Mouse (Mus musculus): ENCODE results near the gene Dnajc2. TPM values are rescaled to one million over a fixed set of nuclear protein-coding genes. Genes with fewer than 3 reads are reported as not detected.
A peak's percentile ranks its signal among the peaks of the same experiment; 100 is the strongest.

Dnajc2 gene
- 10 to 100 TPM; 34.4 to 34.9 TPM for total RNA-seq (2021)
- long read RNA-seq, experiment 1, transcript Dnajc2-201 (17 exons, 2,133 nt) = major isoform, 40 of 43 reads
- long read RNA-seq, experiment 1, partial matches to known transcripts = 1 of 43 reads
- long read RNA-seq, experiment 1, other reads (novel, unspliced or antisense) = 0 of 43 reads
- long read RNA-seq, experiment 2, transcript Dnajc2-201 (17 exons, 2,133 nt) = major isoform, 13 of 24 reads
- long read RNA-seq, experiment 2, partial matches to known transcripts = 4 of 24 reads
- long read RNA-seq, experiment 2, other reads (novel, unspliced or antisense) = 2 of 24 reads

DNA sequence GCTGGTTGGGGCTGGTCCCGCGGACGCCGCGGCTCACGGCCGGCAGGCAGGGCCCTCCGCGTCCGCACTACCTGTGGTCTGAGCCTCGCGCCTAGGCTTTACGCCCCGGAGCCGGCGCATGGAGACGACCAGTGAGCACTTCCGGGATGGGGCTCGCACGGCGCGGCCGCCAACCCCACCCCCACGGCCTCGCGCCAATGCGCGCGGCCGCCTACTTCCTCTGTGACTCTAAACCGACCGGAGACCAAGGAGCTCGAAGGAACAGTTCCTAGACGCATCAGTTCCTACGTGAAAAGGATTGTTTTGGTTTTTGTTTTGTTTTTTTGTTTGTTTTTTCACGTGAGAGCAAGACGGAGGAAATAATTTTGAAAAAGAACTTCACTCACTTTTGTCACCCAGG, at the start of gene Dnajc2, which contains the start of gene Psmc2:
Dnajc2 (minus strand) TSS at position 199 of the 400 bp plus-strand sequence.
Psmc2 (plus strand) TSS at position 231 of the 400 bp plus-strand sequence.
- intact Hi-C loops (cut with DNase I) = loop anchor here (5.0 kb wide), 2 partner anchors 118 to 732 kb away; no protein-coding TSS in a partner anchor
- Histone ChIP-seq H3K4me3 (peak within 1 kb of the TSS; percentile 89), H3K27ac (peak within 1 kb of the TSS; percentile 90)
- DNase-seq (ENCODE audit: extremely low spot score in 1 of 2, low spot score in 2 of 2) = peak; percentile 87 to 90
- TF ChIP-seq CTCF (IDR thresholded peaks at IDR 0.05) = no peak

DNA sequence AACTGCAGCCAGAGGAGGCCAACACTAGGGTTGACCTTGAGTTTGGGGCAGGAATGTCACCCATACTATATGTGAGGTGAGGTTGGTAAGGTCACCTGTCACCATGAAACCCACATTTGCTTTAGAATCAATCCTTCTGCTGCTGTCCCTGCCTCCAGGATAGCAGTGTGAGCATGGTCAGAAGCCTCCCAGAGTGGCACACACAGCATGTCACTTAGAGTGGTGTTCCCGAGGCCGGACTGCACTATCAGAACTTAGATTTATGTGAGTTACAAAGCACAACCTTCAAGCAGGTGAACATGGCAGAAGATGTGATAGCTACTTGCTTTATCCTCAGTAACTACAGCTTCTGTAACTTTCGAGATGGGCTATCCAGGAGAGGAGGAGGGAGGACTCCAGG, 46.7 kb upstream of the Dnajc2 start:
- DNase-seq (ENCODE audit: extremely low spot score in 1 of 2, low spot score in 2 of 2) = no peak
- H3K4me3 ChIP-seq = no peak overlapping the region
- H3K27ac ChIP-seq = no peak overlapping the region
- TF ChIP-seq CTCF (IDR thresholded peaks at IDR 0.05) = no peak
- intact Hi-C loops (cut with DNase I) = no loop called here

DNA sequence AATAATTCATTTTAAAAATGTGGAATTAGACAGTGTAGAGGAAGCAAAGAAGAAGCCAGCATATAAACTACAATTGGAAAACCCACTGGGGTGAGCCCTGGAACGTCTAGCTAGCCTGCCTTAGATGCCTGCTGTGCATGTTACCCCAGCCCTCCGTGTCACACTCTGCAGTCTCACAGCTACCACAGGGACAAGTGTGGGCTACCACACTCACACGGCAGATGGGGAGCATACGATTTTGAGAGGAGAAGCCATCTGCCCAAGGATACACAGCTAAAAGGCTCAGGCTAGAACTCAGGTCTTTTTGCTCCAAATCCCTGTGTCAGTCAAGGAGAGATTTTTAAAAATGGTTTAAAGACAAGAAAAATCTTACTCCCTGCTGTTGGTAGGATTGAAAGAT, 43.8 kb upstream of the Dnajc2 start:
- TF ChIP-seq CTCF (IDR thresholded peaks at IDR 0.05) = no peak
- Histone ChIP-seq H3K27ac (no peak overlapping the region), H3K4me3 (no peak overlapping the region)
- intact Hi-C loops (cut with DNase I) = no loop called here
- DNase-seq (ENCODE audit: extremely low spot score in 1 of 2, low spot score in 2 of 2) = no peak

GRCm38 (mm10) chr5:21827643-21828042, 42.6 kb upstream of the Dnajc2 start:
- Histone ChIP-seq H3K27ac (no peak overlapping the region), H3K4me3 (no peak overlapping the region)
- no peak for DNase-seq (ENCODE audit: extremely low spot score in 1 of 2, low spot score in 2 of 2)
- intact Hi-C loops (cut with DNase I) = no loop called here
- no peak for TF ChIP-seq CTCF (IDR thresholded peaks at IDR 0.05)

- no peak overlapping the region for H3K4me3 ChIP-seq
- no peak overlapping the region for H3K27ac ChIP-seq
- intact Hi-C loops (cut with DNase I) = no loop called here
- no peak for TF ChIP-seq CTCF (IDR thresholded peaks at IDR 0.05)
- DNase-seq (ENCODE audit: extremely low spot score in 1 of 2, low spot score in 2 of 2) = no peak
Measured at GRCm38 (mm10) chr5:21826370-21826769, 41.3 kb upstream of the Dnajc2 start.

- intact Hi-C loops (cut with DNase I) = no loop called here
- TF ChIP-seq CTCF (IDR thresholded peaks at IDR 0.05) = peak; percentile 60
- no peak overlapping the region for H3K27ac ChIP-seq
- DNase-seq (ENCODE audit: extremely low spot score in 1 of 2, low spot score in 2 of 2) = peak in 1 of 2 experiments; percentile 28
- H3K4me3 ChIP-seq = no peak overlapping the region
Measured at GRCm38 (mm10) chr5:21813994-21814393, 28.9 kb upstream of the Dnajc2 start.

GRCm38 (mm10) chr5:21810924-21811323, 25.9 kb upstream of the Dnajc2 start:
- no peak for TF ChIP-seq CTCF (IDR thresholded peaks at IDR 0.05)
- intact Hi-C loops (cut with DNase I) = no loop called here
- DNase-seq (ENCODE audit: extremely low spot score in 1 of 2, low spot score in 2 of 2) = no peak
- no peak overlapping the region for H3K4me3 ChIP-seq
- no peak overlapping the region for H3K27ac ChIP-seq

GRCm38 (mm10) chr5:21804837-21805236, 19.8 kb upstream of the Dnajc2 start:
- no peak overlapping the region for H3K4me3 ChIP-seq
- intact Hi-C loops (cut with DNase I) = loop anchor here (2.0 kb wide), 1 partner anchor 36 kb away; no protein-coding TSS in a partner anchor
- H3K27ac ChIP-seq = no peak overlapping the region
- DNase-seq (ENCODE audit: extremely low spot score in 1 of 2, low spot score in 2 of 2) = no peak
- no peak for TF ChIP-seq CTCF (IDR thresholded peaks at IDR 0.05)

GRCm38 (mm10) chr5:21803691-21804188, 18.7 kb upstream of the Dnajc2 start:
- no peak for TF ChIP-seq CTCF (IDR thresholded peaks at IDR 0.05)

GRCm38 (mm10) chr5:21802907-21803306, 17.9 kb upstream of the Dnajc2 start:
- TF ChIP-seq CTCF (IDR thresholded peaks at IDR 0.05) = no peak
- no peak overlapping the region for H3K27ac ChIP-seq
- DNase-seq (ENCODE audit: extremely low spot score in 1 of 2, low spot score in 2 of 2) = no peak
- intact Hi-C loops (cut with DNase I) = no loop called here
- no peak overlapping the region for H3K4me3 ChIP-seq

More at GRCm38 (mm10) chr5:21803691-21804188, 18.7 kb upstream of the Dnajc2 start:
- Histone ChIP-seq H3K4me3 (no peak overlapping the region), H3K27ac (no peak overlapping the region)
- no peak for DNase-seq (ENCODE audit: extremely low spot score in 1 of 2, low spot score in 2 of 2)
- intact Hi-C loops (cut with DNase I) = loop anchor here (2.0 kb wide), 1 partner anchor 35 kb away; no protein-coding TSS in a partner anchor

DNA sequence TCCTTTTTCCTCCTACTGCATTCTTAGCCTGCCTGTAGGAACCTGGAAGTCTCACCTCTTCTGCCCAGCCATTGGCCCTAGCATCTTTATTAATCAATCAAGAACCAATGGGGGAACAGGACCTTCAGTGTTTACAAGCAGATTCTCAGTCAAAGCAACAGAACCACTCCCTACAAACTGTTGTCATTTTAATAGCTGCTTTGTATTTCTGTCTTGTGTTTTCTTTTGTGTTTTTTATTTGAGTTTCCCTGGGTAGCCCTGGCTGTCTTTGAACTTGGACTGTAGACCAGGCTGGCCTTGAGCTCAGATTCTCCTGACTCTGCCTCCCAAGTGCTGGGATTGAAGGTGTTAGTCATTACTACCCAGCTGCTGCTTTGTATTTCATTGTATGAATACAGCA, 7.1 kb upstream of the Dnajc2 start:
- no peak for TF ChIP-seq CTCF (IDR thresholded peaks at IDR 0.05)
- H3K27ac ChIP-seq = no peak overlapping the region
- no peak for DNase-seq (ENCODE audit: extremely low spot score in 1 of 2, low spot score in 2 of 2)
- H3K4me3 ChIP-seq = no peak overlapping the region
- intact Hi-C loops (cut with DNase I) = no loop called here

DNA sequence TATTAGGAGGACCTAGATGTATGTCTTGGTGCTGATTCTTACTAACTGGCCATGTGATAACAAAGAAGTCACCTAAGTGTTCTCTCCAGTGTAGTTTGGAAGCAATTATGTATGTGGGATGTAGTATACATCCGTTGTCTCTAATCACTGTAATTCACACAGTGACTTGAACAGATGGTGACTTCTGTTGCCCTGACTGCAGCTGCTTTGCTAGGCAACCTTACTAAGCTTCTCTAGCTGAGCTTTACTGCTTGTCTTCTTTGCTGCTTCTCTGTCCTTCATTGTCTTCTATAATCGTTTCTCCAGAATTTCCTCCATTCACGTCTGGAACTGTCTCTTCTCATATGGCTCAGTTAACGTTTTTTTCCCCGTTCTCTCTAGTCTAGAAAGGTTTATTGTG, 4.0 kb upstream of the Dnajc2 start:
- Histone ChIP-seq H3K4me3 (no peak overlapping the region), H3K27ac (no peak overlapping the region)
- intact Hi-C loops (cut with DNase I) = loop anchor here (5.0 kb wide), 2 partner anchors 122 to 728 kb away; no protein-coding TSS in a partner anchor
- no peak for DNase-seq (ENCODE audit: extremely low spot score in 1 of 2, low spot score in 2 of 2)
- TF ChIP-seq CTCF (IDR thresholded peaks at IDR 0.05) = no peak

Measured in left cerebral cortex, adult 2 months (tissue).